Mouse (Mus musculus): ENCODE measurements around the gene Olfr922.

Gene Olfr922

DNA sequence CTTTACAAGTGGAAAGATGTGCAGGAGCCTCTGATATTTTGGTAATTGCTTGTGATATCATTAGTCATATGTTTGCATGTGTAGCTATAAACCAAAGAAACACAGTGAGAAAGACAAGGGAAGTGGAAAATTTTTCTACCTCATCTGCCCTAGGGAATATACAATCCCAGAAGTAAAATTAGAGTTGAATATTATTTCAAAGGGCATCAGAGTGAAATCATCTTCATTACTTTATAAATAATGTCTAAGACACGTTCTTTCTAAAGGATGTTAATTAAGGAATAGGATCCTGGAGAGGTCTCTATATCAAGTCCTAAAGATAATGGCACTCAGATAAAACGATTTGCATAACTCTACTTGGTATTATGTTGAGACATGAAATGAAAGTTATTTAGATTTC, at the start of gene Olfr922:
TSS of gene Olfr922 (plus strand) at position 301 of the 400 bp plus-strand sequence.
- no peak for DNase-seq

GRCm38 (mm10) chr9:38772768-38773167, 41.6 kb upstream of the Olfr922 start, which contains the start of gene Olfr921:
Gene Olfr921 (plus strand): TSS chr9:38773068.
- no peak for DNase-seq

GRCm38 (mm10) chr9:38792689-38793088, 21.7 kb upstream of the Olfr922 start:
- DNase-seq, result no peak

GRCm38 (mm10) chr9:38805696-38806095, 8.7 kb upstream of the Olfr922 start:
- DNase-seq, result no peak

DNA sequence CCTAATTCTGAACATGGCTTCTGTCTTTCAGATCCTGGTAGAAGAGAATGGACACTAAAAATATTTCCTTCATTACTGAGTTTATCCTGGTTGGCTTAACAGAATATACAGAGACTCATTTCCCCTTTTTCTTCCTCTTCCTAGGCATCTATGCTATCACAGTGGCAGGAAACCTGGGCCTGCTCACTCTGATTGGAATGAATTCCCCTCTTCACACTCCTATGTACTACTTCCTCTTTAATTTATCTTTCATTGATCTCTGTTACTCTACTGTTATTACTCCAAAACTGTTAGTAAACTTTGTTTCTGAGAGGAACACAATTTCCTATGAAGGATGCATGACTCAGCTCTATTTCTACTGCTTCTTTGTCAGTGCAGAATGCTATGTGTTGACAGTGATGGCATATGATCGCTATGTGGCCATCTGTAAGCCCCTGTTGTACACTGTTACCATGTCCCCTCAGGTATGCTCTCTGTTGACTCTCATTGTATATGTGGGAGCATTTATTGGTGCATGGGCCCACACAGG, 1.1 kb downstream of the Olfr922 start:
- no peak for DNase-seq

GRCm38 (mm10) chr9:38826245-38826644, 11.8 kb downstream of the Olfr922 start, which contains the start of gene Olfr923:
Gene Olfr923 (plus strand): TSS chr9:38826545.
- no peak for DNase-seq

DNA sequence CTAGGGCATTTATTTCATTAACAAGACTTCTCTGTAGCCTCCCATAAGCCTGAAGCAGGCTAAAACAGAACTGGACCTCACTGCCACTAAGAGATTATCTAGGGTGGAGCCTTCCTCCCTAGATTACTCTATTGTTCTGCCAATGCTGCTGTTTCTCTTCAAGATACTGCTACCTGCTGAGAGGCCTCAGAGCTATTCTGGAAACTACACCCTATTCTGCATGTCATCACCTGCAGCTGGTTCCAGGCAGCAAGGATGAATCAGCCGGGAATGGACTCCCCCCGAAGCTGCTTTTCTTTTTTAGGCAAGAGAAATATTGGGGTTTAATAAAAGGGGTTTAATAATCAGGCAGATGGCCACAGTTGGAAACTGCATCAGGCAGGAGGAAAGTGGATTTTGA, 18.6 kb downstream of the Olfr922 start:
- DNase-seq, result no peak

- DNase-seq, result no peak
These were observed 29.7 kb downstream of the Olfr922 start, which contains the start of gene Olfr924 for GRCm38 (mm10) chr9:38844149-38844548. Gene Olfr924 (plus strand): TSS chr9:38844449.

- no peak for DNase-seq
These were observed 40.3 kb downstream of the Olfr922 start, which contains the start of gene Olfr26 for GRCm38 (mm10) chr9:38854760-38855159. Gene Olfr26 (plus strand): TSS chr9:38855060.
